Mouse (Mus musculus): ENCODE results near the gene Cenpm. TPM values are rescaled to one million over a fixed set of nuclear protein-coding genes. Genes with fewer than 3 reads are reported as not detected.

Gene Cenpm
- polyA plus RNA-seq, 1 experiment from 2014 or later: 27.8 TPM

DNA sequence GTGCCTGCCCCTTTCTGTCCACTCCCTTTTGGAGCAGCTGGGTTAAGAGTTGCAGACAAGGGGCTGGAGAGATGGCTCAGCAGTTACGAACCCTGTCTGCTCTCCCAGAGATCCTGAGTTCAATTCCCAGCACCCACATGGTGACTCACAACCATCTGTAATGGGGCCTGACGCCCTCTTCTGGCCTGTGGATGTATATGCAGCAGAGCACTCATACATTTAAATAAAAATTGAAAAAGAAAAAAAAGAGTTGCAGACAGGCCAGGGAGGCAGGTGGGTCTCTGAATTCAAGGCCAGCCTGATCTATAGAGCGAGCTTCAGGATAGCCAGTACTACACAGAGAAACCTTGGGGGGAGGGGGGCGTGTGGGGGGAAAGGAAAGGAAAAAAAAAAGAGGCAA lies 57.1 kb downstream of the Cenpm start:
- H3K9me3 ChIP-seq (ENCODE audit: low read length): no peaks in the 10 kb centered on the region
- 0 out of 2 replicates have a peak overlapping the region, but pooled peaks have one; percentile 13 for H3K27ac ChIP-seq (ENCODE audit: low read depth)
- no peak overlapping the region for H3K9ac ChIP-seq (replicated peaks)
- 0 out of 2 replicates have a peak, but pooled peaks have one; percentile 25 for TF ChIP-seq CTCF (IDR thresholded peaks at IDR 0.05; ENCODE audit: low read depth)
- no peak for TF ChIP-seq EP300 (IDR thresholded peaks at IDR 0.05; ENCODE audit: low read depth)
- no peak for DNase-seq
- no peak overlapping the region for H3K4me2 ChIP-seq (ENCODE audit: low read depth, low read length)
- H3K27me3 ChIP-seq (ENCODE audit: insufficient read depth, low read length): no peaks in the 10 kb centered on the region
- peaks cover 64% of the 10 kb centered on the region for H3K36me3 ChIP-seq (replicated peaks; ENCODE audit: insufficient read depth, low read length)
- peaks cover 37% of the 10 kb centered on the region for H3K4me1 ChIP-seq (ENCODE audit: insufficient read depth)
- no peak overlapping the region for H3K4me3 ChIP-seq (ENCODE audit: low read depth, low read length)
- ATAC-seq: no peak
- WGBS (ENCODE audit: insufficient replicate concordance): 90% methylated on average over 4 of the region's 4 CpGs

DNA sequence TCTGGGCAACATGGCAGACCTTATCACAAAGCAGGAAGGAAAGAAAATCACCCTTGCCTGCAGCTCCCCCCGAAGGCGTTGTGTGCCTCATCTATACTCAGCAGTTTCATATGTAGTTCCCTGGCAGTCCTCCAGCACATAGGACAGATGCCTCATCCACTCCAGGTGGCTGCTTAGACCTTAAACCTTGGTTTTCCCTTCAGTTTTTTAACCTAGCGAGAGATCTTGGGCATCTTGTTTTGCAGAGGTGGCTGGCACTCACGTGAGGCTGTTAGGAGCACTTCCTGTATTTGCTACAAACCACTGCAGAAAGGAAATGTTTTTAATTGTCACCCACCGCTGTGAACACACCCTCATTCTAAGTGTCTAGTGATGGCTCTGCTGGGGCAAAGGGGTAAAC lies 57.6 kb downstream of the Cenpm start:
- H3K9me3 ChIP-seq (ENCODE audit: low read length): no peaks in the 10 kb centered on the region
- H3K4me2 ChIP-seq (ENCODE audit: low read depth, low read length): peak overlapping the region; percentile 42; the same call in 1 of the 2 replicates
- ATAC-seq (no peak), DNase-seq (peak; percentile 41)
- no peak overlapping the region for H3K4me3 ChIP-seq (ENCODE audit: low read depth, low read length)
- peaks cover 64% of the 10 kb centered on the region for H3K36me3 ChIP-seq (replicated peaks; ENCODE audit: insufficient read depth, low read length)
- H3K4me1 ChIP-seq (ENCODE audit: insufficient read depth): peaks cover 37% of the 10 kb centered on the region
- no peak overlapping the region for H3K9ac ChIP-seq (replicated peaks)
- 33% methylated on average over 5 of the region's 5 CpGs for WGBS (ENCODE audit: insufficient replicate concordance)
- H3K27ac ChIP-seq (ENCODE audit: low read depth): peak overlapping the region; percentile 84
- no peaks in the 10 kb centered on the region for H3K27me3 ChIP-seq (ENCODE audit: insufficient read depth, low read length)
- TF ChIP-seq CTCF (IDR thresholded peaks at IDR 0.05; ENCODE audit: low read depth) (peak; percentile 25; the same call in 1 of the 2 replicates), EP300 (IDR thresholded peaks at IDR 0.05; ENCODE audit: low read depth) (no peak)

DNA sequence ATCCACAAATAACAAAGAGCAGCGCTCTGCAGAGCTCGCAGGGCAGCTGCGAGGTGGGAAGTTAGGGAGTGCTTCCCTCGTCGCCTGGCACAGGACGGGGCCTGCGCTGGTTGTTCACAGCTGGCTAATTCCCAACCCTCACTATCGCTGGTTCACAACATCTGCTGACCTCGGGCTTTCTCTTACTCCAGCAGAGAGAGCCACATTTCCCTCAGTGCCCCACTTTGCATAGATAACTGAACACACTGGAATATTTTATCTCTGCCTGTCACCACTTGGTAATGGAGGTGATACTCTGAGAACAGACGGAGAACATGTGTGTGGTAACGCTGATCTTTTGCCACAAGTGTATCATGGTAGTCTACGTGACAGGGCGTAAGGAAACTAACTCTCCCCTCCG lies 58.4 kb downstream of the Cenpm start:
- H3K27ac ChIP-seq (ENCODE audit: low read depth): peak overlapping the region; percentile 84
- H3K9me3 ChIP-seq (ENCODE audit: low read length): no peaks in the 10 kb centered on the region
- H3K27me3 ChIP-seq (ENCODE audit: insufficient read depth, low read length): no peaks in the 10 kb centered on the region
- H3K4me1 ChIP-seq (ENCODE audit: insufficient read depth): peaks cover 39% of the 10 kb centered on the region
- peak overlapping the region; percentile 42 for H3K4me2 ChIP-seq (ENCODE audit: low read depth, low read length)
- ATAC-seq (peak; percentile 61), DNase-seq (peak; percentile 62)
- peaks cover 63% of the 10 kb centered on the region for H3K36me3 ChIP-seq (replicated peaks; ENCODE audit: insufficient read depth, low read length)
- peak overlapping the region; percentile 45; the same call in 1 of the 2 replicates for H3K9ac ChIP-seq (replicated peaks)
- TF ChIP-seq CTCF (IDR thresholded peaks at IDR 0.05; ENCODE audit: low read depth): no peak
- peak; percentile 89 for TF ChIP-seq EP300 (IDR thresholded peaks at IDR 0.05; ENCODE audit: low read depth)
- no peak overlapping the region for H3K4me3 ChIP-seq (ENCODE audit: low read depth, low read length)
- WGBS (ENCODE audit: insufficient replicate concordance): 31% methylated on average over 14 of the region's 14 CpGs

DNA sequence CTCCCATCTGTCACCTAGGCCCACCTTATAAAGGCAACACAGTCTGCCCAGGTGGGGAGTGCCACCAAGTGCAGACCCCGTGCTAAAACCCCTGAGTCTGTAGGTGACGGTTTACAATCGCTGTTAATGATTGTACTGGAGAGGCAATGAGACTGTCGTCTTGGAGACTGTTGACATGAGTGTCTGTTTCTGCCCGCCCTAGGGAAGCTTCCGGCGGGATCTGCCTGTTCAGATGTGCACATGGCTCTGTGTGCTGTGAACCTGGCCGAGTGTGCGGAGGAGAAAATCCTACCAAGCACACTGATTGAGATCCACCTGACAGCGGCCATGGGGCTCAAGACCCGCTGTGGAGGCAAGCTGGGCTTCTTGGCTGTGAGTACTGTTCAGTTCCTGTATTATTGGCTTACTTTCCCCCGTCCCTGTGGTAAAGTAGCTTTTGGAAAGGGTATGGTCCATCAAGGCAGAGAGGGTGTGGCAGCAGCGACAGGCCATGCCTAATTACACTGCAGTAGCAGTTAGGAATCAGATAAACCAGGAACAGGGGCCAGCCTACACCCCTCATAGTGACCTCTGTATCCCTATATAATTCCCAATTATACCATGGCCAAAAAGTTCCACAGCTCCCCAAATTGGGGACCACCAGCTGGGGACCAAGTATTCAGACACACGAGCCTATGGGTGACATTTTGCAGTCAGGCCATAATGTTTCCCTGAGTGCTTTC lies 59.3 kb downstream of the Cenpm start:
- TF ChIP-seq EP300 (IDR thresholded peaks at IDR 0.05; ENCODE audit: low read depth) (no peak), CTCF (IDR thresholded peaks at IDR 0.05; ENCODE audit: low read depth) (no peak)
- peak overlapping the region; percentile 84 for H3K27ac ChIP-seq (ENCODE audit: low read depth)
- no peak overlapping the region for H3K4me3 ChIP-seq (ENCODE audit: low read depth, low read length)
- H3K9me3 ChIP-seq (ENCODE audit: low read length): no peaks in the 10 kb centered on the region
- H3K36me3 ChIP-seq (replicated peaks; ENCODE audit: insufficient read depth, low read length): peaks cover 70% of the 10 kb centered on the region
- peaks cover 42% of the 10 kb centered on the region for H3K4me1 ChIP-seq (ENCODE audit: insufficient read depth)
- ATAC-seq (no peak), DNase-seq (no peak)
- 0 out of 2 replicates have a peak overlapping the region, but pooled peaks have one; percentile 28 for H3K9ac ChIP-seq (replicated peaks)
- no peaks in the 10 kb centered on the region for H3K27me3 ChIP-seq (ENCODE audit: insufficient read depth, low read length)
- peak overlapping the region; percentile 42 for H3K4me2 ChIP-seq (ENCODE audit: low read depth, low read length)
- 73% methylated on average over 14 of the region's 14 CpGs for WGBS (ENCODE audit: insufficient replicate concordance)

DNA sequence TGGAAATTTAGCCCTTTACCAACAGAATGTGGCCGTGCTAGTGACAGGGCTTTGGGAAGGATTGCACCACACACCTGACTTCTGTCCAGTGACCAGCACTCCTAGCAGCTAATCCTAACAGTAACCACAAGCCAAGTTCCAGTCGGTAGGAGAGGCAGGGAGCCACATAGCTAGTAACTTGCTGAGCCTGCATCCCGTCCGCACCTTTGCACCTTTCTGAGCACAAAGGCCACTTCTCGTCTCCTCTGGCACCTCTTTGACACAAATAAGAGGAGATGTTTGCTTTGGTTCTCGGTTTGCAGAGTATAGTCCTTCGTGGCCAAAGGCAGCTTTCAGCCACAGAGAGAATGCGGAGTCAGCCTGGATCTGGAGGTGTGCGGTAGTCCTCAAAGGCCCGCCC lies 59.9 kb downstream of the Cenpm start:
- WGBS (ENCODE audit: insufficient replicate concordance): 60% methylated on average over 10 of the region's 10 CpGs
- Histone ChIP-seq H3K4me3 (ENCODE audit: low read depth, low read length) (no peak overlapping the region), H3K27me3 (ENCODE audit: insufficient read depth, low read length) (no peaks in the 10 kb centered on the region), H3K27ac (ENCODE audit: low read depth) (peak overlapping the region; percentile 84), H3K4me1 (ENCODE audit: insufficient read depth) (peaks cover 42% of the 10 kb centered on the region), H3K9me3 (ENCODE audit: low read length) (no peaks in the 10 kb centered on the region), H3K36me3 (replicated peaks; ENCODE audit: insufficient read depth, low read length) (peaks cover 72% of the 10 kb centered on the region), H3K4me2 (ENCODE audit: low read depth, low read length) (peak overlapping the region; percentile 42), H3K9ac (replicated peaks) (0 out of 2 replicates have a peak overlapping the region, but pooled peaks have one; percentile 16)
- no peak for TF ChIP-seq EP300 (IDR thresholded peaks at IDR 0.05; ENCODE audit: low read depth)
- TF ChIP-seq CTCF (IDR thresholded peaks at IDR 0.05; ENCODE audit: low read depth): no peak
- peak; percentile 52 for ATAC-seq
- no peak for DNase-seq

DNA sequence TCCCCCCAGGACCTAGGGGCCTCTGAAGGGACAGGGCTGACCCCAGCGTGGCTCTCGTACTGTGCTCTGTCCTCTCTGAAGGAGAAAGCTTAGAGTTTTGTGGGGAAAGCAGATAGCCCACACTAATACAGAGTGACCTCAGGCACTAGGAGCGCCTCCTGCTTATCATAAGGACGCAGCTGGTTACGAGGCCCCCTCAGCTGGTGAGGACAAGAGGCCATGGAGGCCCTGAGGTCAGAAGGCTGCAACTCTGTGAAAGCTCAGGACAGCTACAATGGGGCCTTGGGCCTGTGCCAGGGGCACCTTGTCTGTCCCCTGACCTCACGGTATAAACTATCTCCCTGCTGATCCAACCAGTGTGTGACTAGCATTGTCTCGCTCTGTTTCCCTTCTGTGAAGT lies 60.4 kb downstream of the Cenpm start:
- TF ChIP-seq EP300 (IDR thresholded peaks at IDR 0.05; ENCODE audit: low read depth): peak; percentile 93
- TF ChIP-seq CTCF (IDR thresholded peaks at IDR 0.05; ENCODE audit: low read depth): no peak
- Histone ChIP-seq H3K27ac (ENCODE audit: low read depth) (peak overlapping the region; percentile 84), H3K4me3 (ENCODE audit: low read depth, low read length) (no peak overlapping the region), H3K4me2 (ENCODE audit: low read depth, low read length) (peak overlapping the region; percentile 42), H3K9me3 (ENCODE audit: low read length) (no peaks in the 10 kb centered on the region), H3K36me3 (replicated peaks; ENCODE audit: insufficient read depth, low read length) (peaks cover 72% of the 10 kb centered on the region), H3K9ac (replicated peaks) (peak overlapping the region; percentile 16), H3K27me3 (ENCODE audit: insufficient read depth, low read length) (no peaks in the 10 kb centered on the region), H3K4me1 (ENCODE audit: insufficient read depth) (peaks cover 42% of the 10 kb centered on the region)
- DNase-seq (peak; percentile 77), ATAC-seq (peak; percentile 80)
- WGBS (ENCODE audit: insufficient replicate concordance): 40% methylated on average over 7 of the region's 7 CpGs

MicroRNAs within 50 kb of the gene (microRNA counts, 519-probe panel; counts per million panel counts)
- microRNA mmu-miR-33: not detected

Small RNAs within 50 kb of the gene (microRNA-seq; reads per million reads assigned to microRNA genes)
- gene Mir33: 107 reads per million, percentile 44 among the genes with 10 or more reads in this experiment

Other genes with a start within 250 kb of the Cenpm start
- gene Desi1, start 210.9 kb downstream of the Cenpm start, polyA plus RNA-seq (2015; fragmentation: Nextera tagmentation; extraction: Ambion mirVana): 14.6 and 15.0 TPM in 2 replicates
- gene Snu13, start 197.2 kb downstream of the Cenpm start, polyA plus RNA-seq (2015; fragmentation: Nextera tagmentation; extraction: Ambion mirVana): 84.6 and 92.1 TPM in 2 replicates
- gene 4930407I10Rik, start 185.6 kb downstream of the Cenpm start, polyA plus RNA-seq (2015; fragmentation: Nextera tagmentation; extraction: Ambion mirVana): not detected in 2 replicates
- gene Mei1, start 174.8 kb downstream of the Cenpm start, polyA plus RNA-seq (2015; fragmentation: Nextera tagmentation; extraction: Ambion mirVana): not detected in 2 replicates
- gene Ccdc134, start 116.8 kb downstream of the Cenpm start, polyA plus RNA-seq (2015; fragmentation: Nextera tagmentation; extraction: Ambion mirVana): 3.6 and 4.0 TPM in 2 replicates
- gene Srebf2, start 97.6 kb downstream of the Cenpm start, polyA plus RNA-seq (2015; fragmentation: Nextera tagmentation; extraction: Ambion mirVana): 30.3 and 33.6 TPM in 2 replicates
- 0.08 and 0.13 TPM in 2 replicates for gene Shisa8, start 31.9 kb downstream of the Cenpm start, polyA plus RNA-seq (2015; fragmentation: Nextera tagmentation; extraction: Ambion mirVana)
- 2.0 and 2.3 TPM in 2 replicates for gene Tnfrsf13c, start 20.4 kb downstream of the Cenpm start, polyA plus RNA-seq (2015; fragmentation: Nextera tagmentation; extraction: Ambion mirVana)
- gene 1500009C09Rik, start 7.6 kb upstream of the Cenpm start, polyA plus RNA-seq (2015; fragmentation: Nextera tagmentation; extraction: Ambion mirVana): not detected in 2 replicates
- gene Sept3, start 30.1 kb upstream of the Cenpm start, polyA plus RNA-seq (2015; fragmentation: Nextera tagmentation; extraction: Ambion mirVana): 0.06 and 0.07 TPM in 2 replicates
- 0.07 and 0.09 TPM in 2 replicates for gene Wbp2nl, start 54.2 kb upstream of the Cenpm start, polyA plus RNA-seq (2015; fragmentation: Nextera tagmentation; extraction: Ambion mirVana)
- gene Naga, start 94.2 kb upstream of the Cenpm start, polyA plus RNA-seq (2015; fragmentation: Nextera tagmentation; extraction: Ambion mirVana): 34.6 TPM in 2 replicates
- 16.1 and 17.5 TPM in 2 replicates for gene Pheta2, start 94.2 kb upstream of the Cenpm start, polyA plus RNA-seq (2015; fragmentation: Nextera tagmentation; extraction: Ambion mirVana)
- gene Smdt1, start 94.2 kb upstream of the Cenpm start, polyA plus RNA-seq (2015; fragmentation: Nextera tagmentation; extraction: Ambion mirVana): 145 and 151 TPM in 2 replicates
- gene Ndufa6, start 109.6 kb upstream of the Cenpm start, polyA plus RNA-seq (2015; fragmentation: Nextera tagmentation; extraction: Ambion mirVana): 642 and 691 TPM in 2 replicates
- gene Cyp2d22, start 135.5 kb upstream of the Cenpm start, polyA plus RNA-seq (2015; fragmentation: Nextera tagmentation; extraction: Ambion mirVana): 42.0 and 44.9 TPM in 2 replicates
- 0.20 and 0.25 TPM in 2 replicates for gene Cyp2d11, start 149.3 kb upstream of the Cenpm start, polyA plus RNA-seq (2015; fragmentation: Nextera tagmentation; extraction: Ambion mirVana)
- gene Cyp2d10, start 162.4 kb upstream of the Cenpm start, polyA plus RNA-seq (2015; fragmentation: Nextera tagmentation; extraction: Ambion mirVana): 384 and 387 TPM in 2 replicates
- 216 and 246 TPM in 2 replicates for gene Cyp2d9, start 188.7 kb upstream of the Cenpm start, polyA plus RNA-seq (2015; fragmentation: Nextera tagmentation; extraction: Ambion mirVana)

All from liver, postnatal 0 days (tissue).